In genomic region chr15:93438663-93439062, GRCm38 (mm10) we compare ENCODE assay signal across 8 mouse cellular contexts. TPM values are rescaled to one million over a fixed set of nuclear protein-coding genes. Genes with fewer than 3 reads are reported as not detected.
DNase-seq lines count a peak whose midpoint lies in the region; ATAC-seq and TF ChIP-seq lines count a peak whose summit lies in the region.

No protein-coding gene starts in this region.

- TF ChIP-seq EP300 in liver, postnatal 0 days (IDR thresholded peaks at IDR 0.05; ENCODE audit: low read depth) = no peak

- H3K27me3 ChIP-seq in Patski = no peaks in the 10 kb centered on the region
- no peaks in the 10 kb centered on the region for H3K27me3 ChIP-seq in liver, postnatal 0 days (ENCODE audit: insufficient read depth, low read length)

- peaks cover 29% of the 10 kb centered on the region for H3K36me3 ChIP-seq in liver, postnatal 0 days (replicated peaks; ENCODE audit: insufficient read depth, low read length)

- no peak overlapping the region for H3K4me2 ChIP-seq in liver, postnatal 0 days (ENCODE audit: low read depth, low read length)

- no peaks in the 10 kb centered on the region for H3K9me3 ChIP-seq in liver, postnatal 0 days (ENCODE audit: low read length)

- CTCF ChIA-PET in Patski (lab: Charles Lee) = interaction anchor here (0.8 to 2.9 kb wide), 9 partner anchors 12 to 189 kb away, joined by 3 to 16 read pairs (median 5); no protein-coding TSS in a partner anchor

- no peak overlapping the region for H3K9ac ChIP-seq in liver, postnatal 0 days (replicated peaks)

- peak; percentile 90 for ATAC-seq in CD4-positive, CD25-positive, alpha-beta regulatory T cell, adult 4 months
- peak; percentile 60 for ATAC-seq in Patski
- ATAC-seq in liver, postnatal 0 days = peak; percentile 41; the same call in 1 of the 2 replicates

- H3K4me1 ChIP-seq in liver, postnatal 0 days (ENCODE audit: insufficient read depth) = no peaks in the 10 kb centered on the region

- in situ Hi-C loops in Patski (cut with MboI; ENCODE audit: low pct_unique_long_range_greater_than_20kb) = loop anchor here (25.0 kb wide), 2 partner anchors 1001 to 1151 kb away; no protein-coding TSS in a partner anchor

- POLR2A ChIA-PET in Patski (lab: Charles Lee) = interaction anchor here (0.5 kb wide), 1 partner anchor 1136 kb away, joined by 3 read pairs; no protein-coding TSS in a partner anchor

- WGBS in liver, postnatal 0 days (ENCODE audit: insufficient replicate concordance) = 56% methylated on average over 5 of the region's 5 CpGs

- no peak for DNase-seq in Patski (ENCODE audit: low read depth, low spot score)
- peak; percentile 80 to 83 for DNase-seq in cerebellum, postnatal 10 days
- peak; percentile 29 to 55 for DNase-seq in frontal cortex, postnatal 25 days (ENCODE audit: low spot score in 2 of 2)
- peak; percentile 54 to 63 for DNase-seq in kidney, postnatal 25 days
- DNase-seq in liver, postnatal 0 days = peak; percentile 58
- DNase-seq in retina, embryonic 14.5 days (ENCODE audit: low spot score) = peak; percentile 82
- peak; percentile 42 for DNase-seq in urinary bladder, postnatal 25 days (ENCODE audit: low spot score)

- no peak overlapping the region for H3K4me3 ChIP-seq in liver, postnatal 0 days (ENCODE audit: low read depth, low read length)

- TF ChIP-seq CTCF in Patski (IDR thresholded peaks at IDR 0.05) = peak; percentile 75
- peak; percentile 89 for TF ChIP-seq CTCF in liver, postnatal 0 days (IDR thresholded peaks at IDR 0.05; ENCODE audit: low read depth)

- H3K27ac ChIP-seq in liver, postnatal 0 days (ENCODE audit: low read depth) = no peak overlapping the region

RNA-seq across cellular contexts. Expression of gene Pphln1, which starts 40.5 kb away (rescaled TPM):
- 10 to 100 TPM; 27.0 to 43.3 TPM for polyA plus RNA-seq in CD4-positive, CD25-positive, alpha-beta regulatory T cell, adult 4 months (2017; shearing (Covaris generic))
- polyA plus RNA-seq in Patski (2021) = 36.9 TPM
- polyA plus RNA-seq in liver, postnatal 0 days (2015; fragmentation: Nextera tagmentation; extraction: Ambion mirVana) = 8.6 and 11.3 TPM in 2 replicates

RNA-seq across cellular contexts. Expression of gene Zcrb1, which starts 40.5 kb away (rescaled TPM):
- polyA plus RNA-seq in CD4-positive, CD25-positive, alpha-beta regulatory T cell, adult 4 months (2017; shearing (Covaris generic)) = 100 to 1,000 TPM in 1 of 2 experiments, 10 to 100 TPM in 1; 68.5 to 104 TPM
- 118 TPM for polyA plus RNA-seq in Patski (2021)
- polyA plus RNA-seq in liver, postnatal 0 days (2015; fragmentation: Nextera tagmentation; extraction: Ambion mirVana) = 55.1 and 58.8 TPM in 2 replicates
